Mouse (Mus musculus) right cerebral cortex, adult 18-20 months (tissue): ENCODE measurements around the gene Nop9.

Experiments used
- DNase-seq: peaks from one replicate; pipeline ENCODE4 v3.0.0; 2022; ENCODE audit warnings: mixed read lengths

Gene Nop9

DNA sequence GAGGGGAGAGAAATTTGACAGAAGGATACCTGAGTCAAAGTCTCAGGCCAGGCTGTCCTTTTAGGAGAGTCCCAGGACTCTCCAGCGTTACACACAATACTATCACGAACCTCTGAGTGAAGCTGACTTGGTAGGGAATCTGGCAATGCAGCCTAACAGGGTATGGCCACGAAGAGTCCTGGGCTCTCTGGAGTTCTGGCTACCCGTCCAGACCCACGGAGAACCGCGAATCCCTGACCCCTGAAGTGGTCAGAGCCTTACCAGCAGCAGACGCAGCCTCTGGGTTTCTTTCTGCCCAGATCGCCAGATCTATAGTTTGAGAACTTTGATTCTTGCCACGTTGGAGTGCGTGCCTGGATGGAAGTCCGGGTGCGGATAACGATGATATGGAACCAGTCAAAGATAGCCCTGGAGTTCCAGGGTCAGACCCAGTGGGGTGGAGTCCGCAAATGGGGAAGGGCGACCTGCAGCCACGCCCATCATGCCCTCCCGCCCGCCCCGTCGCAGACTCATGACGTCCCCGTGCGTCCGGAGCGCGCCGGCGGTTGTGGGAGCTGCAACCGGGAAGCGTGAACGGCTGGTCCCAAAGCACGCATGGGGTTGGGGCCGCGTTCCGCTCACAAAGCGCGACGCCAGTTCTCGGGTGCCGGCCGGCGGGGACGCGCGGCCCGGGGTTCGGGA, at the start of gene Nop9, which contains the start of gene Dhrs1:
Nop9 (plus strand) TSS at position 514 of the 681 bp plus-strand sequence.
Dhrs1 (minus strand) TSS at position 511 of the 681 bp plus-strand sequence.
- DNase-seq = peak; percentile 90

DNA sequence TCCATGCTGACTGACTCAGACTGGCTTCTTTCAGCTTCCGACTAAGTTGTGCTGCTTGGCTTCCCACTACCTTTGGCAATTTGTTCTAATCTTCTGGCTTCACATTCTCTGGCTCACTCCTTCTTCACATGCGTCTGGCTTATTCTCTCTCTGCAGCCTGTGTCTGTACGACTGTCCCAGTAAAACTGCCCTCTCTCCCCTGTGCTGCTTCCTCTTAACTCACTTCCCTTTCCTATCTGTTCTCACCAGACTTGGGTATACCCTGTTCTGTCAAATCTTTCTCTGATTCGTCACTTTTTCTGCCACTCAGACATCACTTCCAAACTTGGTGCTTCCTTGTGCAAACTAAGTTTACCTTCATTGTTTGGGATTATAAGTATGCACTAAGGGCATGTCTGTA, 48.3 kb upstream of the Nop9 start:
- DNase-seq = no peak

DNA sequence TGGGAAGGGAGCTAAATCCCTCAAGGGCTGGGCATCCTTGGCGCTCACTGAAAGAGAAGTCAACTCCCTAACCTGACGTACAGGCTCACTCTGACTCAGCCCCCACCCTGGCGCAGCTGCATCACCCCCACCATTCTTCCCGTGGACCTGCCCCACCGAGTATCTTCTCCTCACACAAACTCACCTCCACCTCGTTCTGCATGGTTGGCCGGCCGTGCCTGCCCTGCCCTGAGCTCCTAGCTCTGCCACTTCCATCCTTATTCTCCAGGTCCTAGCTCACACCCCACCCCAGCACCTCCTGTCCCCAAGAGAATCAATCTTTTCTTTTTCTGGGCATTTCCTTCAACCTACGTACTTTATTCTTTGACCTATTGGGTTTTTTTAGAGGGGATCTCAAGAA, 44.4 kb upstream of the Nop9 start:
- no peak for DNase-seq

DNA sequence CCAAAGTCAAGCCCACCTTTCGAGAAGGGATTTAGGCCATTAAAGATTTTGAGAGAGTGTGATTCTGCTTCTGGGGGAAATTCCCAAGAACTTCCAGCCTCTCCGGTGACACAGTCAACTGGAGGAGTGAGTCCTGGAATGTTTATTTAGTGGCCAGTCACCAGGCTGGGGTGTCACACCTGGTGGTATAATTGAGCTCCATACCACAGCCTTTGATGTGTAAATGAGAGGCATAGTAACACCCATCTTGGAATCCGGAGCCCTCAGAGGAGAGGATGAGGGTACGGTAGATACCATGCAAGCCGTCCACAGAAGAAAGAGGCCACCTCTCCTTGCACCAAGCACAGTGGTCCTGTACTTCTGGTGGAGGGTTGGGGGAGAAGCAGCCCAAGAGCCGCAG, 42.7 kb upstream of the Nop9 start:
- DNase-seq = no peak

DNA sequence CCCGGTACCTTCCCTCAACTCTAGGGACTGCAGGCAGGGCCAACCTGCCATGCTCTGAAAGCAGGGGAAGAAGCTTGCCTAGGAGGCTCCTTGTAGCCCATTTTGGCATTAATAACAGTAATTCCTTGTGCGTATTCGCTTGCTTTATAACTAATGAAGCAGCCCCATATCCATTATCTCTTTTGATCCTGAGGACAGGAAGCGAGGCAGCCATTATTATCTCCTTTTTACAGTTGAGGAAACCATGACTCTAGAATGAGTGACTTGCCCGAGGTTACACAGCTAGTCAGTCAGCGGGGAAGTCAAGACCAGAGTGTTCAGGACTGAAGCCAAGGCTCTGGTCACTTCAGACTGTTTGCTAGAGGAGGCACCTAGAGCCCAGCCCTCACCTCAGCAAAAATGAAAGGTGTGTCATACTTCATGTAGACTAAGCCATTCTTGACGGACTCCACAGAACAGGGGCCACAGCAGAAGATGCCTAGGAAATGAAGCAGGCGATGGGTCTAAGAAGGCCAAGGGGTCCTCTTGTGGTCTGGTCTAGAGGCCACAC, 39.4 kb upstream of the Nop9 start:
- no peak for DNase-seq

DNA sequence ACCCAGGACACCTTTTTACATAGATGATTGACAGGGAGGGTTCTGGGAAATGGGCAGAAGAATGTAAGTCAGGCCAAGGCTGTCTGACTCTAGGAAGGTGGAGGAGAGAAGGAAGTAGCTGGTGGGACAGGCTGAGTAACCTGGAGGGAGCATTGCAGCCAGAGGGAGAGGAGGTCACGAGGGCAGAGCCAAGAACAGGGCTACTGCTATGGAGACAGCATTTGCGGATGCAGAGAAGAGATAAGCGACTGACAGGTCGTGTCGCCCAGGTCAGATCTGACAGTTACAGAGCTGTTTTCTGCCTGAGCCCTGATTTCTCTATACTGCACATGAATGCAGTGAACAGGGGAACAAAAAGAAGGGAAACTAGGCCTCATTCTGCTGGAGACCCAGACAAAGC, 38.1 kb upstream of the Nop9 start:
- DNase-seq = no peak

DNA sequence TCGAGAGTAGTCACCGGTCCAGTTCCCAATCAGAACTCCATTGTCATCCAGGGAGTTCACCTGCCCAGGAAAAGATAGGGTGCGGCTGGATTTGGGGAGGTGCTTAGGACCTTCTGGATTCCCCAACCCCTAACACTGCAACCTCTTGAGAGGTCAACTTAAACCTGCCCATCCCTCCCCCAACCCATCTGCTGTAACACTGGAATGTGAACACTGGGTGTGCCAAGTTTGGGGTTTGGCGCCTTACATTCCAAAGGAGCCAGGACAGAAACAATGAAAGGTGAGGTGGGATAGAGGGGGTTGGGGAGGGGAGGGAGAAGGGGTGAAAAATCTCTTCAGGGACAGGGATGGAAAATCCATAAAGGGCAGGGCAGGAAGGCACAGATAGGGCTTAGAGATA, 36.0 kb upstream of the Nop9 start:
- no peak for DNase-seq

DNA sequence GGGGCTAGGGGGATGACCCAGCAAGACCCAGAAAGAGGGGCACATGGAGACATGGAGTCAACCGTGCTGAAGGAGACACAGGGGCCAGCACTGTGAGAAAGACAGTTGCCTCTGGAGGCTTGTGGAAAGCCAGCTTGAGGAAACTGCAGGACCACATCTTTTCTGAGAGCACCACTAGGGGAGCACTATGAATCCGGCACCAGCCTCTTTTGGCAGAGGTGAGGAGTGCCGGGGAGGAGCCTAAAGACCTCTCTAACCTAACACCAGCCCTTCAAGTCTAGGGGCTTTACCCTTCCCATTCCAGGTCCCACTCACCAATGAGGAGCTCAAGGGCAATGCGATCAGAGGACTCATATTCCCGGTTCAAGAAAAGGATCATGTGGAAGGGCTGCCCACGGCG, 33.7 kb upstream of the Nop9 start:
- no peak for DNase-seq

DNA sequence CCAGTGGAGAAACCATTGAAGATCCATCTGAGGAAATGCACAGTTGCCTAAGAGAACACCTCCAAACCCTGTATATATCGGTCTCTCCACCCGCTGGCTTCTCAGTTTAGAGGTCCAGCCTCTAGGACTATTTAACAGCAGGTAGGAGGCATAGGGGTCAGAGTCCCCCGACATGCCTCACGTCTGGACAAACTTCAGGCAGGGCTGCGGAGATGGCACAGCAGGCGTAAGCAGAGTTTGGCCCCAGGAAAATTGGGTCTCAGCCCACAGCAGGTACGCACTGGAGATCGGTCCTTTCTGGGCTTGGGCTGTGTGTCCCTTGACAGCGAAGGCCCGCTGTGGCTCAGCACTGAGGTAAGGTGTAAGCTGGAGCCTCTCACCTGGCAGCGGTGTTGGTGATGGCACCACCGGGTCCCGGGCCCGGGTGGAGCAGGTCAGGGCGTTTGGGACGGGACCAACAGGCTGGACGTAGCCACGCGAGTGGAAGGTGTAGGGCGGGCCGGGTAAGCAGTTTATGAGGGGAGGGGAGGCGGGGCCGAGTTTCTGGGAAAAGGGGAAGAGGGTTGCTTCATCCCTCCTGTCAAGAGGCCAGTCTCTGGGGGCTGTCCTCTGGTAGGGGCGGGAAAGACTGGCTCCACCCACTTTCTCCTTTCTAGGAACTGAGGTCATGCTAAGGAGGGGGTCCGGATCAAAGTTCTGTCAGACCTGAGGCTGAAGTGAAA, 32.3 kb upstream of the Nop9 start:
- DNase-seq = no peak

DNA sequence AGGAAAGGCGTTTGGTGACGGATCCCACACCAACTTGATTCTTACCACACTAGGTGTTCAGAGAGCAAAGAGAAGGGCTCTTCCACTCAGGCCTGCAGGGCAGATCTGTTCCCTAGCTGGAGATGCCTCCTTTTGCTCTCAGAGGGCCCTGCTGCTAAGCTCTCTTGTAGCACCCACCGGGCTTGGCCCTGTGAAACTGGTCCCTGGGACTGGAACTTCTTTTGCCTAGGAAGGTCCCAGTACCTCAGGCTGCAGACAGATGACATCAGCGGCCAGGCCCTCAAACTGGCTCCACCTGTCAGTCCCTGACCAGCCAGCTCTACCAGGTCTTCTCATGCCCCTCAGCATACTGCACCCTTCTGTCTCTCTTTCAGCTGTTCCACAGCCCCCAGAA, 31.8 kb upstream of the Nop9 start, which contains the start of gene Tgm1:
Tgm1 (minus strand) TSS at position 198 of the 394 bp plus-strand sequence.
- no peak for DNase-seq

DNA sequence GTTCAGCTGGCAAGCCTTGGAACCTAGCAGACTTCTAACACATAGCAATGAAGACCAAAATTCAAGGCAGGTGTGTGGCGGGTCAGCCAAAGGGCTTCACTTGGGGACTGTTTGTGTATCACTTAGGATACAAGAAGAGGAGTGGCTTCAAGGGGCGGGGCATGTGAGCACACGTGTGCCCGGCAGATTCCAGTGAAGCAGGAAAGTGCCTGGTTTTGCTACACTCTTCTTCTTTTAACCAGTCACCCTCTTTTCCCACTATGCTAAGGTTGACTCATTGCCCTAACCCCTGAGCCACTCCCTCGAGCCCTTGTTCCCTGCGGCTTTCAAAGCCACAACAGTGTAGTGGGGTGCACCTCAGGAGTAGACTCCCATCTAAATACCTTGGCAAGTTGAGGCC, 30.6 kb upstream of the Nop9 start:
- DNase-seq = no peak

DNA sequence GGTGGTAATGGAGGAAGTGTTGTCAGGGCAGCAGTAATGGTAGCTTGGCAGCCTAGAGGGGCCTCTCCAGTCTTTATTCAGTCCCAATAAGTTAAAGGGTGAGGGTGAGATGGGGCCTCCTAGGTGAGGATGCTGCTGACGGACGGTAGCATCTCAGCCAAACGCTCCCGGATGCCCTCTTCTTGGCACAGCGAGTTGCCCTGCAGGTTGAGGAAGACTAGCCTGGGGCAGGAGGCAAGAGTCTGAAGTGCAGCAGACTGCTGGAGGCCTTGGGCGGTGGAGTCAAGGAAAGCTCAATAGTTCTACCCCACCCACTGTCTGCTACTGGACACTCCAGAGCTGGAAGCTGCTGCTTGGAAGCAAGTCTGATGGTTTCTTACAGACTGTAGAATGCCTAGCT, 29.2 kb upstream of the Nop9 start:
- no peak for DNase-seq

DNA sequence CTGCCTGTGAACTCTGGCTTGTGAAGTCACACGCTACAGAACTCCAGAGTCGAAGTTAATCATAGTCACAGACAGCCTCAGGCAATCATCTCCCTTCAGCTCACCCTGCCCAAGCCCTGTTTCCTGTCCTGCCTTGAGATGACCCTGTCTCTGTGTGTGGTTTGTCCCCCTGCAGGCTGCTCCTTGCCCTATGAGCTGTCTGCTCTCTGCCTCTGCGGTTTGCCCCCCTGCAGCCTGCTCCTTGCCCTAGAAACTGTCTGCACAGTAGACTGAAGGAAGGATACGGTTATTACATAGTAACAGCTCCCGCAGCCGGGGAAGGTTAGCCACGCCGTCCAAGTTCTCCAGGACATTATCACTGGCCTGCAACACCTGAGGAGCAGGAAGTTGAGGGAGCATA, 28.6 kb upstream of the Nop9 start:
- DNase-seq = no peak

DNA sequence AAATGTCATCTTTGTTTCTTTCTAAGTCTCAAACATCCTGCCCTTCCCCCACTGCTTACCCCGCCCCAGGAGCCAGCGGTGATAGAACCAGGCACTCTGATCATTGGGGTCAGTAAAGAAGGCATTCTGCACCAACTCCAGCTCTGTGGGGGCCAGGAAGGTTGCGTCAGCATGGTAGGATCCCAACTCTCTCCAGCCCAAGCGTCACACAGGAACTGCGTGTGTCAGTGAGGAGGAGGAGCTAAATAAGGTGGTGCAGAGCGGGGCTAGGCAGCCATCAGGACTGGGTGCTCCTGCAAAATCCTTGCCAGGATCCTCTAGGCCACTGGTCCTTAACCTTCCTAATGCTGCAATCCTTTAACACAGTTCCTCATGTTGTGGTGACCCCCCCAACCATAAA, 25.8 kb upstream of the Nop9 start:
- no peak for DNase-seq

DNA sequence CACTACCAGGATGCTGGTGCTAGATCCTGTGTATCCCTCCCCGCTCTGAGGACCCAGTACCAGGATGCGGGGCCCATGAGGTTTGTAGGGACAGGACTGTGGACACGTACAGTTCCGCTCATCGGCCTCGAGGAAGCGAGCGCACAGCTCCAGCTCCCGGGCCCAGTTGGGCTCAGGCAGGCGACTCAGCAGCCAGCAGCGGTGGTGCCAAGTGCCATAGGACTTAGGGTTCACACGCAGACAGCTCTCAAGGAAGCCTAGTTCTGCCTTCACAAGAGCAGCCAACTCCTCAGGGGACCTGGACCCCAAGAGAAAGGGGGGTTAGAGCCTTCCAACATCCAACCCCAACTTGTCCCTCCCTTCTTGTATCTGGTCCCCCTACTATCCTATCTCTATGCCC, 24.8 kb upstream of the Nop9 start:
- DNase-seq = no peak

DNA sequence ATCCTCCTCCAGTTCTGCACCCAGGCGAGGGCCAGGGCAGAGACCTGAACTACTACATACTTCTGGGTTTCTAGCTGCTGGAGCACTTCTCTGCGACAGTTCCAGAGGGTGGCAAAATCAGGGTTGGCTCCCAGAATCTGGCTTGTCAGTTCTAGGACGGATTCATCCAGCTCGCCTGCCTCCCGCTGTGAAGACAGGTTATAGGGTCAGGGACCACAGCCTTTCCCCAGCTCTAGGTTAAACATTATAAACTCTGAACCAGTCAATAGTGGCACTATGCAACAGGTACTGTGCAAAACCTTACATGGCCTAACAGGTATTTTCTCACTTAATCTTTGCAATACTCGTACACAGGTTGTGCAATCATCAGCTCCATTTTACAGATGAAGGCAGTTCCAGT, 24.4 kb upstream of the Nop9 start:
- DNase-seq = no peak

DNA sequence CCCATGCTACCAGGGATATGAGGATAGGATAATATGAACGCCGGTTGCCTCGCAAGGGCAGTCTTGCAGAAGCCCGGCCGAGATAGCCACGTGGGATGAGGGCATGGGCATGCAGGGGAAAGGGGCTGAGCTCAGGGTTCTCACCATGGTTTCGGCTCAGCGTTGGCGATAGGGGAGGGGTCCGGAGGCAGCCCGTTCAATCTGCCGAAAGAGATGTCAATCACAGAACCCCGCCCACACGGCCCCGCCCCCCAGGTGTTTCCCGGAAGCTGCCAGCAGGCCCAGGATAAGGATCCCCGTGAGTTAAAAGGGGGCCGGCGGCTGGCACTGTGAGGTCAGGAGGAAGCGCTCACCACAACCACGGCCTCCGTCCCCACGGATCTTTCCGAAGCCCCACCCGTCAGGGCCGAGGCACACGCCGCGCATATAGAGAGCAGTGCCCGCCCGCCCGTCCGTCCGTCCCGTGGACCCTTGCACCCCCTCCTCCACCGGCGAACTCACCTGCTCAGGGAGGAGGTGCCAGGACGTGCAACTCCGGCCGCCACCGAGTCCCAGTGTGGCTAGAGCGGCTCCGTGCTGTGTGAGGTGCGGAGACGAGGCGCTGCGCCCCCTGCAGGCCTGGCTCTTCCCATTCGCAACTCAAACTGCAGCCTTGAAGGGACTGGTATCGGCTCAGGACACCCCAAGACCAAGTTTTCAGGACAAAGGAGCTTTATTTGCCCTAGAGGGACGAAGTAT, 23.6 kb upstream of the Nop9 start, which contains the start of gene Rabggta:
Rabggta (minus strand) TSS at position 564 of the 738 bp plus-strand sequence.
- DNase-seq = peak; percentile 93

DNA sequence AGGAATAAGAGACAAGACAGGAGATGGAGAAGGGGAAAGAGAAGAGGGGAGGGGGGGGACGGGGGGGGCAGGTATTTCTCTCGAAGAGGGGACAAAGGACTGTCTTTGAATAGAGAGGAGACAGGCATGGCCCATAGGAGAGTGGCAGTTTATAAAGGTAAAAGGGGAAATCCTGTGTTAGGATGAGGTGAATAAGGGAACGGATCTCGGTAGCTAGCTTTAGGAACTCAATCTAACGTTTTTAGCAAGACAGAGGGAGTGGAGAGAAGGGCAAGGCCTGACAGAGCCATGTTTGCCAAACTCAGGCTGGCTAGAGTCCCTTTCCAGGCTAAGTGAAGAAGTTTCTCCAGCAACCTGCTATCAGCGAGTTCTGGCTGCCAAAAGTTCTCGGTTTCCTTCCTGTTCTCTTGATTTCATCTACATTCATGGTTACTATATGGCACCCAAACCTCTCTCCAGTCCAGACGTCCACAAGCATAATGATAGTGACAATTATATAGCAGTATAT, 23.0 kb upstream of the Nop9 start:
- DNase-seq = no peak

DNA sequence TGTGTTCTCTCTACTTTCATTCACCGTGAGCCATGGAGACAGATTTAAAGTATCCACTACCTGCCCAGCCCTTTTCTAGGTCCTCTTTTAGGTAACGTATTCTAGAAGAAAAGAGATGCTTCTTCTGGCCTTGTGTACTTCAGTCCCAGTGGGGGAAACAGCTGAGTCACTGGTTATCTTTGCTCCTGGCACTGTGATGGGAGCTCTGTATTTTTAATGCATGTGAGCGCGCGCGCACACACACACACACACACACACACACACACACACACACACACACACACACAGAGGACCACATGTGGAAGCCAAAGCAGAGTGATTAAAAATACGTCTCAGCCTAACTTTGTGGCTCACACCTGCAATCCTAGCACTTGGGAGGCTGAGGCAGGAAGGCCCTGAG, 22.1 kb upstream of the Nop9 start:
- no peak for DNase-seq

DNA sequence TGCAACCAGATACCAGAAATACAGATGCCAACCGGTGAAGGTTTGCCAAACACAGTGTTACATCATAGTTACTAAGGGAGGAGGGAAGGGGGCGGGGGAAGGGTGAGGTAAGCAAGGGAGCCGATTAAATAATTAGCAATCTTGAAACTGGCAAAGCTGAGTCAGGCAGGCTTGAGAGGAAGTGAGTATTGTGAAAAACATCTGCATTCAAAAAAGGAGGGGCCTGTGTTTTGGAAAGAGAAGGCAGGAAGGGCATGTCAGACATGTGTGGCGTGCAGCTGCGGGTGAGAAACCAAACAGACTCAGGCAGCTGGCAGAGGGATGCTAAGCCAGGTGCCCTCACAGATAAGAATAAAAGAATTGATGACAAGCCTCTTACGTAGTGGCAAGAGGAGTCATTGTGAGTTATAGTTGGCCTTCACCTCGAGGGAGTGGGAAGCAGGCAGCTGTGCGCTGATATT, 21.1 kb upstream of the Nop9 start:
- no peak for DNase-seq

DNA sequence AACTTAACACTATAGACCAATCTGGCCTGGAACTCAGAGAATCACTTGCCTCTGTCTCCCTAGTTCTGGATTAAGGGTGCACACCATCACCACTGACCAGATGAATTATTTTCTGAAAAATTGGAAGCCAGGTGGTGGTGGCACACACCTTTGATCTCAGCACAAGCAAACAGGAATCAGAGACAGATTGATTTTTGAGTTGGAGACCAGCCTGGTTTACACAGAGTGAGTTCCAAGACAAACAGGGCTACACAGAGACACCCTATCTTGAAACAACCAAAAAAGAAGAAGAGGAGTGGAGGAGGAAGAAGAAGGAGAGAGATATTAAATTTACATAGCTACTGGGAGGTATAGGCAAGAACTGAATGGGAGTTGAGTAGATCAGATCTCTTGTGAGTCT, 19.2 kb upstream of the Nop9 start:
- DNase-seq = no peak

DNA sequence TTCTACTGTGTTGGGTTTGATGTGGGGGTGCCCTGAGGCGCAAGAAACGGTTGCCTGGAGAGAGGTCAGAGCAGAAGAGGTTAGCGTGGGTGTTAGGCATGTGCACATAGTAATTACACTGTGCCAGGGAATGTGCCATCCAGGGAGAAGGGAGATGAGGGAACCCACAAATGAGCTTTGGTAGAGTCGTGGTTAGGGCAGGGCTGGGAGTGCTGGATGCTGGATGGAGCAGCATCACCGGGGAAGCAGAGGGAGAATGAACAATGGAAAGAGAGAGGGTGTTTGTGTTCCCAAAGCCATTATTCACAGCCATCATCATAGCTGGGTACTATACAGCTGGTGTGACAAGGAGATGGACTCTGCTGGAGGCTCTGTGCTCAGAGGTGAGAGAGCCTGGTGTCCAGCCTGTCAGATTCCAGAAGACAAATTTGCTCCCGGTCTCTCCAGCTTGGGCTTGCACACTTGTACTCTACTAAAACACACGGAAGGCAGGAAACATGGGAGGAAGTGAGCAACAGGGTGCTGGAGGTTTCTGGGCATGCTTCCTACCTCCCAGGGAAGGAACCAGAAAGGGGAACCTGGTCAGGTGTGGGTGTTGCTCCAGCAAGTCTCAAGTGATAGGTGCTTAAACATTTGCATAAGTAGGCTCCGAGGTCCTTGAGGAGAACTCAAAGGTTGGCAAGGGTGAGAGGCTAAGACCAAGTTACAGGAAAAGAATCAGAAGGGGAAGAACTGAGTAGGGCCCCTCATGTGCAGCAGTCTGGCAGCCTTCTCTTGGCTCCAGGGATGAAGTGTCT, 17.4 kb upstream of the Nop9 start:
- no peak for DNase-seq
